Mouse (Mus musculus): ENCODE measurements around the gene Slc13a5. TPM values are rescaled to one million over a fixed set of nuclear protein-coding genes. Genes with fewer than 3 reads are reported as not detected.

The Slc13a5 gene
- polyA plus RNA-seq, 1 experiment from 2014 or later = 0.18 TPM

- Histone ChIP-seq H3K4me1 (ENCODE audit: control insufficient read depth, insufficient read depth, low read length) (peaks cover 3% of the 10 kb centered on the region; the same call in 1 of the 2 replicates), H3K27ac (ENCODE audit: low read length) (no peak overlapping the region), H3K4me3 (ENCODE audit: low read length) (no peak overlapping the region), H3K9ac (ENCODE audit: low read length) (no peak overlapping the region), H3K4me2 (ENCODE audit: low read depth, low read length) (no peak overlapping the region), H3K36me3 (ENCODE audit: control insufficient read depth, insufficient read depth) (no peaks in the 10 kb centered on the region), H3K27me3 (ENCODE audit: control insufficient read depth, insufficient read depth, low read length) (no peaks in the 10 kb centered on the region), H3K9me3 (replicated peaks; ENCODE audit: control insufficient read depth, low read length) (no peaks in the 10 kb centered on the region; the same call in 1 of the 2 replicates)
- ATAC-seq (replicated peaks; ENCODE audit: extremely low read depth, insufficient read depth, low FRiP score) = no peak
- WGBS = 66% methylated on average over 5 of the region's 5 CpGs
Measured at GRCm38 (mm10) chr11:72281143-72281851, 14.3 kb upstream of the Slc13a5 start.

- no peak overlapping the region for H3K9ac ChIP-seq (ENCODE audit: low read length)
- no peaks in the 10 kb centered on the region for H3K36me3 ChIP-seq (ENCODE audit: control insufficient read depth, insufficient read depth)
- no peak overlapping the region for H3K4me2 ChIP-seq (ENCODE audit: low read depth, low read length)
- H3K27ac ChIP-seq (ENCODE audit: low read length) = no peak overlapping the region
- no peaks in the 10 kb centered on the region for H3K27me3 ChIP-seq (ENCODE audit: control insufficient read depth, insufficient read depth, low read length)
- 0 out of 2 replicates have a peak, but pooled peaks cover 2% of the 10 kb centered on the region for H3K4me1 ChIP-seq (ENCODE audit: control insufficient read depth, insufficient read depth, low read length)
- H3K9me3 ChIP-seq (replicated peaks; ENCODE audit: control insufficient read depth, low read length) = no peaks in the 10 kb centered on the region
- no peak overlapping the region for H3K4me3 ChIP-seq (ENCODE audit: low read length)
- ATAC-seq (replicated peaks; ENCODE audit: extremely low read depth, insufficient read depth, low FRiP score) = no peak
- 65% methylated on average over 3 of the region's 3 CpGs for WGBS
Measured at GRCm38 (mm10) chr11:72273341-72273740, 6.3 kb upstream of the Slc13a5 start.

GRCm38 (mm10) chr11:72271761-72272160, 4.7 kb upstream of the Slc13a5 start:
- no peak overlapping the region for H3K27ac ChIP-seq (ENCODE audit: low read length)
- H3K4me3 ChIP-seq (ENCODE audit: low read length) = no peak overlapping the region
- H3K9ac ChIP-seq (ENCODE audit: low read length) = no peak overlapping the region
- H3K4me2 ChIP-seq (ENCODE audit: low read depth, low read length) = no peak overlapping the region
- H3K27me3 ChIP-seq (ENCODE audit: control insufficient read depth, insufficient read depth, low read length) = peaks cover 7% of the 10 kb centered on the region; the same call in 1 of the 2 replicates
- no peaks in the 10 kb centered on the region for H3K9me3 ChIP-seq (replicated peaks; ENCODE audit: control insufficient read depth, low read length)
- H3K4me1 ChIP-seq (ENCODE audit: control insufficient read depth, insufficient read depth, low read length) = peaks cover 4% of the 10 kb centered on the region; the same call in 1 of the 2 replicates
- no peaks in the 10 kb centered on the region for H3K36me3 ChIP-seq (ENCODE audit: control insufficient read depth, insufficient read depth)
- no peak for ATAC-seq (replicated peaks; ENCODE audit: extremely low read depth, insufficient read depth, low FRiP score)
- WGBS = 14% methylated on average over 1 of the region's 1 CpGs

GRCm38 (mm10) chr11:72266207-72266959, 639 bp downstream of the Slc13a5 start:
- peak overlapping the region; percentile 59 for H3K4me3 ChIP-seq (ENCODE audit: low read length)
- peak overlapping the region; percentile 68 for H3K9ac ChIP-seq (ENCODE audit: low read length)
- H3K9me3 ChIP-seq (replicated peaks; ENCODE audit: control insufficient read depth, low read length) = no peaks in the 10 kb centered on the region
- peaks cover 31% of the 10 kb centered on the region for H3K27me3 ChIP-seq (ENCODE audit: control insufficient read depth, insufficient read depth, low read length)
- under 1% methylated on average over 46 of the region's 46 CpGs for WGBS
- peak overlapping the region; percentile 98 for H3K4me2 ChIP-seq (ENCODE audit: low read depth, low read length)
- no peaks in the 10 kb centered on the region for H3K36me3 ChIP-seq (ENCODE audit: control insufficient read depth, insufficient read depth)
- H3K4me1 ChIP-seq (ENCODE audit: control insufficient read depth, insufficient read depth, low read length) = peaks cover 12% of the 10 kb centered on the region
- H3K27ac ChIP-seq (ENCODE audit: low read length) = no peak overlapping the region
- peak; percentile 86 for ATAC-seq (replicated peaks; ENCODE audit: extremely low read depth, insufficient read depth, low FRiP score)

- 9% methylated on average over 11 of the region's 11 CpGs for WGBS
- Histone ChIP-seq H3K4me1 (ENCODE audit: control insufficient read depth, insufficient read depth, low read length) (peaks cover 12% of the 10 kb centered on the region), H3K27ac (ENCODE audit: low read length) (no peak overlapping the region), H3K4me2 (ENCODE audit: low read depth, low read length) (peak overlapping the region; percentile 98), H3K4me3 (ENCODE audit: low read length) (0 out of 2 replicates have a peak overlapping the region, but pooled peaks have one; percentile 7), H3K36me3 (ENCODE audit: control insufficient read depth, insufficient read depth) (no peaks in the 10 kb centered on the region), H3K9me3 (replicated peaks; ENCODE audit: control insufficient read depth, low read length) (no peaks in the 10 kb centered on the region), H3K27me3 (ENCODE audit: control insufficient read depth, insufficient read depth, low read length) (peaks cover 31% of the 10 kb centered on the region), H3K9ac (ENCODE audit: low read length) (no peak overlapping the region)
- ATAC-seq (replicated peaks; ENCODE audit: extremely low read depth, insufficient read depth, low FRiP score) = no peak
Measured at GRCm38 (mm10) chr11:72265483-72265882, 1.5 kb downstream of the Slc13a5 start.

GRCm38 (mm10) chr11:72256441-72256840, 10.6 kb downstream of the Slc13a5 start:
- Histone ChIP-seq H3K9me3 (replicated peaks; ENCODE audit: control insufficient read depth, low read length) (no peaks in the 10 kb centered on the region), H3K4me2 (ENCODE audit: low read depth, low read length) (no peak overlapping the region), H3K27ac (ENCODE audit: low read length) (no peak overlapping the region), H3K4me3 (ENCODE audit: low read length) (no peak overlapping the region), H3K36me3 (ENCODE audit: control insufficient read depth, insufficient read depth) (no peaks in the 10 kb centered on the region), H3K9ac (ENCODE audit: low read length) (no peak overlapping the region), H3K4me1 (ENCODE audit: control insufficient read depth, insufficient read depth, low read length) (no peaks in the 10 kb centered on the region), H3K27me3 (ENCODE audit: control insufficient read depth, insufficient read depth, low read length) (no peaks in the 10 kb centered on the region)
- ATAC-seq (replicated peaks; ENCODE audit: extremely low read depth, insufficient read depth, low FRiP score) = no peak
- 65% methylated on average over 2 of the region's 2 CpGs for WGBS

- Histone ChIP-seq H3K27me3 (ENCODE audit: control insufficient read depth, insufficient read depth, low read length) (no peaks in the 10 kb centered on the region), H3K9ac (ENCODE audit: low read length) (no peak overlapping the region), H3K4me2 (ENCODE audit: low read depth, low read length) (no peak overlapping the region), H3K36me3 (ENCODE audit: control insufficient read depth, insufficient read depth) (no peaks in the 10 kb centered on the region), H3K9me3 (replicated peaks; ENCODE audit: control insufficient read depth, low read length) (no peaks in the 10 kb centered on the region), H3K27ac (ENCODE audit: low read length) (no peak overlapping the region), H3K4me1 (ENCODE audit: control insufficient read depth, insufficient read depth, low read length) (no peaks in the 10 kb centered on the region), H3K4me3 (ENCODE audit: low read length) (no peak overlapping the region)
- WGBS = 91% methylated on average over 4 of the region's 4 CpGs
- ATAC-seq (replicated peaks; ENCODE audit: extremely low read depth, insufficient read depth, low FRiP score) = no peak
Measured at GRCm38 (mm10) chr11:72255629-72256028, 11.4 kb downstream of the Slc13a5 start.

GRCm38 (mm10) chr11:72245196-72245753, 21.7 kb downstream of the Slc13a5 start:
- Histone ChIP-seq H3K27me3 (ENCODE audit: control insufficient read depth, insufficient read depth, low read length) (peaks cover 2% of the 10 kb centered on the region; the same call in 1 of the 2 replicates), H3K4me2 (ENCODE audit: low read depth, low read length) (no peak overlapping the region), H3K9me3 (replicated peaks; ENCODE audit: control insufficient read depth, low read length) (no peaks in the 10 kb centered on the region), H3K9ac (ENCODE audit: low read length) (no peak overlapping the region), H3K36me3 (ENCODE audit: control insufficient read depth, insufficient read depth) (no peaks in the 10 kb centered on the region), H3K27ac (ENCODE audit: low read length) (no peak overlapping the region), H3K4me3 (ENCODE audit: low read length) (no peak overlapping the region), H3K4me1 (ENCODE audit: control insufficient read depth, insufficient read depth, low read length) (no peaks in the 10 kb centered on the region)
- ATAC-seq (replicated peaks; ENCODE audit: extremely low read depth, insufficient read depth, low FRiP score) = no peak
- 70% methylated on average over 8 of the region's 8 CpGs for WGBS

Measured in heart, embryonic 16.5 days (tissue).